Mouse (Mus musculus) heart, adult 2 months (tissue): ENCODE measurements around the gene Atg13. TPM values are rescaled to one million over a fixed set of nuclear protein-coding genes. Genes with fewer than 3 reads are reported as not detected.

ENCODE experiments used
- DNase-seq, 2 experiments: peaks; one replicate each; pipeline ENCODE4 v3.0.0; 2021
- H3K27ac ChIP-seq: fragments of 200-600 bp; 2 replicates; pipeline ENCODE4 v1.8.1; 2022
- H3K27me3 ChIP-seq: fragments of 200-500 bp; 2 replicates; pipeline ENCODE4 v1.6.1; 2012; ENCODE audit warnings: mild to moderate bottlenecking, low read length, inconsistent platforms, mixed read lengths; ENCODE audit not compliant: control insufficient read depth, insufficient read depth
- H3K36me3 ChIP-seq: fragments of 200-500 bp; 2 replicates; pipeline ENCODE4 v1.6.1; 2012; ENCODE audit warnings: low read length, inconsistent platforms; ENCODE audit not compliant: control insufficient read depth, insufficient read depth
- H3K4me1 ChIP-seq: fragments of 200-500 bp; 2 replicates; pipeline ENCODE4 v1.6.1; 2011; ENCODE audit warnings: low read length; ENCODE audit not compliant: control insufficient read depth, insufficient read depth
- H3K4me3 ChIP-seq: fragments of 200-600 bp; 2 replicates; pipeline ENCODE4 v1.8.1; 2022
- H3K79me2 ChIP-seq: fragments of 200-500 bp; replicated peaks from 2 replicates; pipeline ENCODE4 v1.6.1; 2012; ENCODE audit warnings: mild to moderate bottlenecking, inconsistent platforms, low read length, moderate library complexity, mixed read lengths; ENCODE audit not compliant: control insufficient read depth, insufficient read depth
- H3K9ac ChIP-seq: fragments of 200-500 bp; 2 replicates; pipeline ENCODE4 v1.6.1; 2012; ENCODE audit warnings: low read depth, mild to moderate bottlenecking, control low read depth, inconsistent platforms, low read length, mixed read lengths
- CTCF ChIP-seq: fragments of 200-600 bp; IDR thresholded peaks from 2 replicates; pipeline ENCODE4 v1.8.1; 2022; ENCODE audit warnings: antibody characterized with exemption, mild to moderate bottlenecking, moderate library complexity
- EP300 ChIP-seq: fragments of 200-500 bp; IDR thresholded peaks from 2 replicates; pipeline ENCODE4 v1.6.1; 2011; ENCODE audit warnings: low read depth, low read length, control low read depth; ENCODE audit not compliant: insufficient read depth
- POLR2A ChIP-seq: fragments of 200-500 bp; IDR thresholded peaks from 2 replicates; pipeline ENCODE4 v1.6.1; 2011; ENCODE audit warnings: mild to moderate bottlenecking, low read depth, low read length, control low read depth; ENCODE audit not compliant: insufficient read depth
- WGBS: fragments of 180-500 bp; shearing (Covaris S2); methylation state at CpG from one replicate; pipeline ENCODE4 v1.1.7; 2018; 5-methylcytosine and 5-hydroxymethylcytosine counted together
- intact Hi-C: fragments of 180-260 bp; cut with DNase I; formaldehyde crosslinking; loops from one replicate; pipeline ENCODE4 v1.15.1; 2025
- polyA plus RNA-seq: library from polyadenylated mRNA; depleted of rRNA; stranded (reverse); fragments of >200 nt; gene quantifications from 2 replicates; pipeline ENCODE4 v1.2.3, GENCODE M21; 2012
- total RNA-seq, 2 experiments: library from RNA; stranded (reverse); gene quantifications; 2 replicates each; pipeline ENCODE4 v1.2.3; 2021

Gene Atg13
- total and polyA plus RNA-seq, 3 experiments = 43.1 to 66.4 (median 54.1) TPM

DNA sequence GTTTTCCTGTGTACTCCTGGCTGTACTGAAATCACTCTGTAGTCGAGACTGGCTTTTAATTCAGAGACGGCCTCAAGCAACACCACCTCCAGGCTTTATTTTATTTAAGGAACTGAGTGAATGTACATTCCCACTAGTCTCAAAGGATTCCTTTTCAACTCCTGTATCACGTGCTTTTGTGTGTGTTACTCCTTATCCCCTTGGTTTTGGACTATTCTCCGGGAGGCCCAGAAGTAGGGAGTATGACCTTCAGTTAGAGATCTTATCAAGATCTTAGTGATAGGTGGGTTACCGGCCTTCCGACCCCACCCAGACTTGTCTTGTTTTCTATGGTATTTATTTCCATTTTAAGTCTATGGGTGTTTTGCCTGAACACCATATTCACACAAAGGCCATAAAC lies 4.6 kb downstream of the Atg13 start:
- intact Hi-C loops = no loop called here
- Histone ChIP-seq H3K79me2 (peaks cover 4% of the 10 kb centered on the region), H3K27ac (no peak overlapping the region), H3K9ac (no peak overlapping the region), H3K27me3 (no peaks in the 10 kb centered on the region), H3K36me3 (peaks cover 5% of the 10 kb centered on the region), H3K4me1 (peaks cover 4% of the 10 kb centered on the region), H3K4me3 (no peak overlapping the region)
- DNase-seq = no peak
- no peak for TF ChIP-seq EP300
- no peak for TF ChIP-seq POLR2A
- TF ChIP-seq CTCF = no peak
- WGBS = 75% methylated on average over 6 of the region's 6 CpGs

DNA sequence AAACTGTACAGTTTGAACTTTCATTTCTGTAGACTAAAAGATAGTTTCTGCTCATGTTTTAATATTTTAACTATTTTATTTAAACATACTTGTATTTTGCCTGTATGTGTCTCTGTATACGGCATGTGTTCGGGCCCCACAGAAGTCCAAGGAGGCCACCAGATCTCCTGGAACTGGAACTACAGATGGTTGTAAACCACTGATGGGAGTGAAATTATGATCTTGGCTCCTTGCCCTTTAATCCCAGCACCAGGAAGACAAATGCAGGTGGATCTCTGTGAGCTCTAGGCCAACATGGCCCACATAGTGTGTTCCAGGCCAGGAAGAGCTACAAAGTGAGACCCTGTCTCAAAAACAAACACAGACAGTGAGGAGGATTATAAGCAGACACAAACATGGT lies 9.0 kb downstream of the Atg13 start:
- Histone ChIP-seq H3K4me1 (peaks cover 2% of the 10 kb centered on the region; the same call in 1 of the 2 replicates), H3K27me3 (no peaks in the 10 kb centered on the region), H3K4me3 (no peak overlapping the region), H3K36me3 (peaks cover 9% of the 10 kb centered on the region), H3K9ac (no peak overlapping the region), H3K27ac (no peak overlapping the region), H3K79me2 (peaks cover 1% of the 10 kb centered on the region; the same call in 1 of the 2 replicates)
- intact Hi-C loops = no loop called here
- DNase-seq = no peak
- no peak for TF ChIP-seq CTCF
- no peak for TF ChIP-seq POLR2A
- no peak for TF ChIP-seq EP300
- 97% methylated on average over 2 of the region's 2 CpGs for WGBS

DNA sequence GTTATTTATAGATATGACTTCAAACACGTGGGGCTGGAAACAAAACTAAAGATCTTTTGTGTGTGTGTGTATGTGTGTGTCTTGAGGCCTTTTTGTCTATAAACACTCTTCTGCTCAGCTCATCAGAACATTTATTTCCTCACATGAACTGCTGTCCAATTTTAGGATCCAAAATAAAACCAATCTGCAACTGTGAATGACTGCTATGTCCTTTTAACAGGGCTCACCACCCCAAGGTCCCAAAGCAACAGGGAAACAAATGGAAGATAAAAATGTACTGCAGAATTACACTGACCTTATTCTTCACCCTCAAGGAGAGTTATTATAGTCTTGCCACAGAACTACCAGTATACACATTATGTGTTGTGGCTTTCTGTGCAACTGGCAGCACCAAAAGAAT lies 11.2 kb downstream of the Atg13 start:
- TF ChIP-seq CTCF (no peak), POLR2A (no peak), EP300 (no peak)
- peaks cover 1% of the 10 kb centered on the region; the same call in 1 of the 2 replicates for H3K79me2 ChIP-seq
- peak overlapping the region; percentile 87 for H3K27ac ChIP-seq
- intact Hi-C loops = no loop called here
- 11% methylated on average over 1 of the region's 1 CpGs for WGBS
- no peak overlapping the region for H3K4me3 ChIP-seq
- peaks cover 18% of the 10 kb centered on the region for H3K36me3 ChIP-seq
- H3K9ac ChIP-seq = no peak overlapping the region
- DNase-seq = no peak
- H3K4me1 ChIP-seq = peaks cover 4% of the 10 kb centered on the region
- H3K27me3 ChIP-seq = no peaks in the 10 kb centered on the region

DNA sequence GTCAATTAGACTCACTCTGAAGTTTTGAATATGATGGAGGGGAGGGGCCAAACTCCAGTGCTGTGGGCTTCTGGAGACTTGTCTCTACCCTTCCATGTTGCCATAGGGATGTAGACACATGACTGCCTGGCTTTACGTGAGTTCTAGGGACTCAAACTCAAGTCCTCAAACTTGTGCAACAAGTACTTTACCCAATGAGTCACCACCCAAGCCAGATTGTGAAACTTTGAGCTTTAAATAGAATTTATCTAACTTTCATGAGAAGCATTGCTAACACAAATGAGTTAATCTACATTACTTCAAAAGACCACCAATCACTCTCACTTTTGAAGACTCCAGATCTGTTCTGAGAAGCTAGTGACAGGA lies 14.2 kb downstream of the Atg13 start:
- DNase-seq = no peak
- Histone ChIP-seq H3K4me1 (peaks cover 4% of the 10 kb centered on the region), H3K4me3 (no peak overlapping the region), H3K36me3 (peaks cover 18% of the 10 kb centered on the region), H3K79me2 (peaks cover 1% of the 10 kb centered on the region; the same call in 1 of the 2 replicates), H3K27me3 (no peaks in the 10 kb centered on the region), H3K9ac (no peak overlapping the region), H3K27ac (peak overlapping the region; percentile 56)
- WGBS = 49% methylated on average over 1 of the region's 1 CpGs
- TF ChIP-seq CTCF (no peak), EP300 (no peak), POLR2A (no peak)
- intact Hi-C loops = no loop called here

DNA sequence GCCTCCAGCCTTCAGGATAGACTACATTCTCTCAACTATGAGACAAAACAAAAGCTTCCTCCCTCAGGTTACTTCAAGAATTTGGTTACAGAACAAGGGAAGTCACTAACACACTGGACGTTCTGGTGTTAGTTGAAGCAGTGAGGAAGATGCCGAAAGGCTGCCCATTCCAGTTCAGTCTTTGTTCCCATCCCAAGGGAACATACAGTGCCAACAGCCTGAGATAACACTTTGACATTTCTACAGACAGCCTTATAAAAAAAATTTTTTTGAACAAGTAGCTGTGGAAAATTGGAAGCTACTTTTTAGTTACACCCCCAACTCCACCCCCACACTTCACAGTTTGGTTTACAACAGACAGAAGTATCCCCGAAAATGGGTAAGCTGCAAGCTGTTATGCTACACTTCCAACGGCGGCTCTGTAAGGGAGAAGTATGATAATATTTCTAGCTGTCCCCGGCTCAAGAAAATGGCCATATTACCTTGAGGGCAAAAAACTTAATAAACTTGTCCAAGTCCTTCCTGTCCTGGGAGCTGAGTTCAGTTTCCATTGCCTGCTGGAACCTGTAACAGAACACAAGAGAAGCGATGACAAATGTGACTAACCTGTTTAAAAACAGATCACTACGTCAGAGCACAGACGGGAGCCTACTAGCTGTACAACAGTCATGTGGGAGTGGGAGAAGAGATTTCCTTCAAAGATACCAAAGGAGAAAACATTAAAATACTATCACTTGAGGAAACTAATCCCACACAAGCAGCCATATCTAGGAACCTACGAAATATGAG lies 14.7 kb downstream of the Atg13 start:
- no peak for DNase-seq
- no peak overlapping the region for H3K4me3 ChIP-seq
- H3K9ac ChIP-seq = no peak overlapping the region
- WGBS = 41% methylated on average over 10 of the region's 10 CpGs
- peaks cover 1% of the 10 kb centered on the region; the same call in 1 of the 2 replicates for H3K79me2 ChIP-seq
- peaks cover 4% of the 10 kb centered on the region for H3K4me1 ChIP-seq
- H3K36me3 ChIP-seq = peaks cover 18% of the 10 kb centered on the region
- intact Hi-C loops = no loop called here
- no peak for TF ChIP-seq CTCF
- no peak for TF ChIP-seq EP300
- TF ChIP-seq POLR2A = no peak
- H3K27ac ChIP-seq = peak overlapping the region; percentile 56
- no peaks in the 10 kb centered on the region for H3K27me3 ChIP-seq

DNA sequence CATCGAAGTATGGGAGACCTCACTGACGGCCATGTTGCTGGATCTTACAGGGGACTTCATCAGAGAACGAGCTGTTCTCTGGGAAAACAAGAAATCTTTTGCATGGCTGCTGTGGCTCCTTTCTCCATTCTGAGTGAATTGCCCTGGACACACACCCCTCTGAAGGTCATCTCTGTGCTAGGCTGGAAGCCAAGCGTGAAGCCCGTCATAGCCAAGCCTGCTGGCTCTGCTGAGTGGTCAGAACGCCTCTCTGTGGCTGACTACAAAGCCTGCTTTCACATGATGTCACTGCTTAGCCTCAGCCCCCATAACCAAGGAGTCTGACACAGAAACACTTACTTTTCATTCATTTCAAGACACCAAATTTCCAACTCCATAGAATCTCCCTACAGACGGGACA lies 20.9 kb downstream of the Atg13 start:
- peak; percentile 67 to 79 for DNase-seq
- Histone ChIP-seq H3K79me2 (no peaks in the 10 kb centered on the region), H3K4me1 (no peaks in the 10 kb centered on the region), H3K9ac (no peak overlapping the region), H3K36me3 (no peaks in the 10 kb centered on the region; the same call in 1 of the 2 replicates), H3K4me3 (no peak overlapping the region), H3K27ac (peak overlapping the region; percentile 43), H3K27me3 (no peaks in the 10 kb centered on the region)
- intact Hi-C loops = no loop called here
- 60% methylated on average over 7 of the region's 7 CpGs for WGBS
- TF ChIP-seq EP300 = 0 out of 2 replicates have a peak, but pooled peaks have one; percentile 44
- TF ChIP-seq POLR2A = no peak
- 0 out of 2 replicates have a peak, but pooled peaks have one; percentile 10 for TF ChIP-seq CTCF
